Comparison of ENCODE assay signal across 8 mouse cellular contexts in the genomic region with DNA sequence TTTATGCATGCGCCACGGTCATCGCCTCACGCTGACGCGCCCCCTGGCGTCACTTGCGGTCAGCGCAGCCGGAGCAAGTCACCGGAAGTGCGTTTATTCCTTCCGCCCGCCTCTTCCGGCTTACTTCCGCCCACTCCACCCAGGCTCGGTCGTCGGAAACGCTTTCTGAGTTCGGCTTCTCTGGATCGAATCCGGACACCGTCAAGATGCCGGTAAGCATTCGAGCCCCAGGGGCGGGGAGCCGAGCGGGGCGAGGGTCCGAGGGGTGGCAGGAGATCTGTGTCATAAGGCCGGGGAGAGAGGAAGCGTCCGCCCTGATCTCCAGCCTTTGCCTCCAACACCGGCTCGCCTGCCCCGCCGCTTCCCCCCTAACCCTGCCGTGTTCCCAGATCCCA. TPM values are rescaled to one million over a fixed set of nuclear protein-coding genes. Genes with fewer than 3 reads are reported as not detected.
A peak's percentile ranks its signal among the peaks of the same experiment; 100 is the strongest.
DNase-seq lines count a peak whose midpoint lies in the region; ATAC-seq and TF ChIP-seq lines count a peak whose summit lies in the region.

A gene (plus strand): TSS at position 93 of the 395 bp plus-strand sequence.

- H3K27ac ChIP-seq in heart, embryonic 11.5 days (ENCODE audit: low read depth, low read length) = peak within 1 kb of the TSS; percentile 50; the same call in 1 of the 2 replicates
- H3K27ac ChIP-seq in kidney, embryonic 16.5 days (ENCODE audit: low read length) = peak within 1 kb of the TSS; percentile 61
- H3K27ac ChIP-seq in liver, adult 2 months (replicated peaks; ENCODE audit: insufficient read depth, low read depth, low read length) = peak within 1 kb of the TSS; percentile 66

- peaks cover 2% of the 10 kb centered on the region for H3K36me3 ChIP-seq in C2C12 (ENCODE audit: control insufficient read depth, insufficient read depth)
- peaks cover 30% of the 10 kb centered on the region for H3K36me3 ChIP-seq in erythroblast, embryonic 14.5 days (ENCODE audit: control insufficient read depth)
- peaks cover 5% of the 10 kb centered on the region; the same call in 1 of the 2 replicates for H3K36me3 ChIP-seq in heart, embryonic 11.5 days (ENCODE audit: control insufficient read depth, insufficient read depth, low read length)
- peaks cover 4% of the 10 kb centered on the region for H3K36me3 ChIP-seq in kidney, embryonic 16.5 days (ENCODE audit: insufficient read depth, low read length)
- H3K36me3 ChIP-seq in liver, adult 2 months (ENCODE audit: control insufficient read depth, insufficient read depth, low read length) = no peaks in the 10 kb centered on the region
- H3K36me3 ChIP-seq in myocyte (ENCODE audit: control insufficient read depth, insufficient read depth) = no peaks in the 10 kb centered on the region
- no peaks in the 10 kb centered on the region for H3K36me3 ChIP-seq in splenic B cell, adult 2 months (ENCODE audit: control insufficient read depth, insufficient read depth, low read length, poor library complexity, severe bottlenecking)

- no peaks in the 10 kb centered on the region for H3K27me3 ChIP-seq in C2C12 (ENCODE audit: control insufficient read depth, insufficient read depth, insufficient read length)
- no peaks in the 10 kb centered on the region for H3K27me3 ChIP-seq in erythroblast, embryonic 14.5 days (ENCODE audit: control insufficient read depth)
- H3K27me3 ChIP-seq in heart, embryonic 11.5 days (ENCODE audit: control insufficient read depth, insufficient read depth, low read length) = no peaks in the 10 kb centered on the region
- H3K27me3 ChIP-seq in kidney, embryonic 16.5 days (ENCODE audit: insufficient read depth, low read length) = no peaks in the 10 kb centered on the region
- no peaks in the 10 kb centered on the region for H3K27me3 ChIP-seq in liver, adult 2 months (ENCODE audit: control insufficient read depth, insufficient read depth, low read length)
- no peaks in the 10 kb centered on the region for H3K27me3 ChIP-seq in myocyte (ENCODE audit: control insufficient read depth, insufficient read depth, insufficient read length)
- H3K27me3 ChIP-seq in splenic B cell, adult 2 months (ENCODE audit: control insufficient read depth, insufficient read depth, low read length, poor library complexity, severe bottlenecking) = no peaks in the 10 kb centered on the region

- H3K9ac ChIP-seq in heart, embryonic 11.5 days (ENCODE audit: low read depth, low read length) = peak within 1 kb of the TSS; percentile 87
- H3K9ac ChIP-seq in kidney, embryonic 16.5 days (replicated peaks; ENCODE audit: low read length) = peak within 1 kb of the TSS; percentile 90
- peak within 1 kb of the TSS; percentile 87 for H3K9ac ChIP-seq in liver, adult 2 months (ENCODE audit: low read depth, low read length)

- no peaks in the 10 kb centered on the region for H3K9me3 ChIP-seq in erythroblast, embryonic 14.5 days (ENCODE audit: control insufficient read depth, low read length)
- no peaks in the 10 kb centered on the region for H3K9me3 ChIP-seq in heart, embryonic 11.5 days (replicated peaks; ENCODE audit: control insufficient read depth, low read length)
- H3K9me3 ChIP-seq in kidney, embryonic 16.5 days (ENCODE audit: low read length) = no peaks in the 10 kb centered on the region

- WGBS in heart, embryonic 11.5 days (ENCODE audit: insufficient replicate concordance) = under 1% methylated on average over 39 of the region's 39 CpGs
- under 1% methylated on average over 39 of the region's 39 CpGs for WGBS in kidney, embryonic 16.5 days
- under 1% methylated on average over 39 of the region's 39 CpGs for WGBS in liver, adult 2 months

- H3ac ChIP-seq in C2C12 (ENCODE audit: control insufficient read depth, insufficient read length, low read depth) (peak within 1 kb of the TSS; percentile 81), myocyte (ENCODE audit: control insufficient read depth, insufficient read length) (peak within 1 kb of the TSS; percentile 22)

- H3K79me2 ChIP-seq in C2C12 (ENCODE audit: control insufficient read depth, insufficient read depth) (peaks cover 30% of the 10 kb centered on the region), myocyte (ENCODE audit: control insufficient read depth, insufficient read depth) (peaks cover 18% of the 10 kb centered on the region)
- peaks cover 11% of the 10 kb centered on the region; the same call in 1 of the 2 replicates for H3K79me2 ChIP-seq in liver, adult 2 months (ENCODE audit: control insufficient read depth, insufficient read depth, low read length)

- H3K4me3 ChIP-seq in C2C12 (ENCODE audit: insufficient read depth, poor library complexity, severe bottlenecking) (peak within 1 kb of the TSS; percentile 66), myocyte (peak within 1 kb of the TSS; percentile 68)
- H3K4me3 ChIP-seq in erythroblast, embryonic 14.5 days (replicated peaks) = peak within 1 kb of the TSS; percentile 95
- H3K4me3 ChIP-seq in heart, embryonic 11.5 days (ENCODE audit: low read depth, low read length) = peak within 1 kb of the TSS; percentile 70
- H3K4me3 ChIP-seq in kidney, embryonic 16.5 days (ENCODE audit: low read length) = peak within 1 kb of the TSS; percentile 95
- H3K4me3 ChIP-seq in liver, adult 2 months (ENCODE audit: insufficient read depth, low read depth, low read length) = peak within 1 kb of the TSS; percentile 89

- peak; percentile 20; the same call in 1 of the 2 replicates for TF ChIP-seq POLR2A in brain, embryonic 14.5 days (IDR thresholded peaks at IDR 0.05; ENCODE audit: borderline replicate concordance, extremely low read depth, insufficient read depth, insufficient read length, poor library complexity, severe bottlenecking)
- peak; percentile 63 for TF ChIP-seq POLR2A in liver, adult 2 months (IDR thresholded peaks at IDR 0.05; ENCODE audit: extremely low read depth, insufficient read depth, low read length)
- peak; percentile 65 for TF ChIP-seq POLR2A in myocyte (IDR thresholded peaks at IDR 0.05; ENCODE audit: insufficient read length, low read depth)

- H3K4me2 ChIP-seq in heart, embryonic 11.5 days = peak within 1 kb of the TSS; percentile 74
- H3K4me2 ChIP-seq in kidney, embryonic 16.5 days (replicated peaks; ENCODE audit: low read depth, low read length) = peak within 1 kb of the TSS; percentile 91
- peak within 1 kb of the TSS; percentile 94 for H3K4me2 ChIP-seq in myocyte (ENCODE audit: low read depth)

- peak; percentile 96 for TF ChIP-seq CTCF in C2C12 (IDR thresholded peaks at IDR 0.05; ENCODE audit: control insufficient read depth, insufficient read depth, insufficient read length)
- TF ChIP-seq CTCF in brain, embryonic 14.5 days (IDR thresholded peaks at IDR 0.05; ENCODE audit: borderline replicate concordance, extremely low read depth, insufficient read depth, insufficient read length) = peak; percentile 90
- peak; percentile 95 for TF ChIP-seq CTCF in liver, adult 2 months (IDR thresholded peaks at IDR 0.05; ENCODE audit: low read depth, low read length)

- peaks cover 24% of the 10 kb centered on the region for H3K4me1 ChIP-seq in erythroblast, embryonic 14.5 days (ENCODE audit: control insufficient read depth)
- H3K4me1 ChIP-seq in heart, embryonic 11.5 days (ENCODE audit: control insufficient read depth, insufficient read depth, low read length) = peaks cover 8% of the 10 kb centered on the region
- peaks cover 7% of the 10 kb centered on the region for H3K4me1 ChIP-seq in kidney, embryonic 16.5 days (ENCODE audit: insufficient read depth, low read length)
- peaks cover 5% of the 10 kb centered on the region; the same call in 1 of the 2 replicates for H3K4me1 ChIP-seq in liver, adult 2 months (ENCODE audit: control insufficient read depth, insufficient read depth, low read length)

- DNase-seq in brain, embryonic 14.5 days (ENCODE audit: low read depth) = peak; percentile 96
- peak; percentile 75 for DNase-seq in liver, adult 2 months (ENCODE audit: extremely low read depth, low read depth, low spot score)
- DNase-seq in splenic B cell, adult 2 months (ENCODE audit: low read depth, low spot score) = peak; percentile 97

- H3K79me3 ChIP-seq in C2C12 (ENCODE audit: low read depth) = peaks cover 15% of the 10 kb centered on the region

- peak; percentile 84; the same call in 1 of the 2 replicates for ATAC-seq in heart, embryonic 11.5 days (replicated peaks; ENCODE audit: insufficient number of reproducible peaks, low FRiP score, low TSS enrichment)
- peak; percentile 79 for ATAC-seq in kidney, embryonic 16.5 days (ENCODE audit: low FRiP score, low TSS enrichment)

TF ChIP-seq in C2C12, 6 proteins besides CTCF, POLR2A, EP300 and RAD21:
- TF ChIP-seq MYOD1 (IDR thresholded peaks at IDR 0.05; ENCODE audit: control insufficient read depth, insufficient read length, low read depth) (no peak), MAX (IDR thresholded peaks at IDR 0.05) (peak; percentile 96), FOSL1 (IDR thresholded peaks at IDR 0.05; ENCODE audit: insufficient read depth, low read length, poor library complexity, severe bottlenecking) (no peak)

TF ChIP-seq in myocyte, 11 proteins besides CTCF, POLR2A, EP300 and RAD21:
- peak; percentile 69 for TF ChIP-seq POLR2AphosphoS2 (IDR thresholded peaks at IDR 0.05; ENCODE audit: insufficient read length, low read depth)
- TF ChIP-seq TCF12 (IDR thresholded peaks at IDR 0.05; ENCODE audit: insufficient read depth, poor library complexity, severe bottlenecking) = no peak
- peak; percentile 65 for TF ChIP-seq MAX (IDR thresholded peaks at IDR 0.05; ENCODE audit: low read depth)
- peak in 1 of 3 experiments; percentile 31 for TF ChIP-seq MYOG (IDR thresholded peaks at IDR 0.05; ENCODE audit: control insufficient read depth in 1 of 3, insufficient read depth in 1 of 3, insufficient read length in 2 of 3, low read depth in 2 of 3)

RNA-seq across cellular contexts. Expression of the gene that starts here (rescaled TPM):
- polyA plus RNA-seq in C2C12 (2012; fragmentation: generic; extraction: Trizol) (185 TPM), myocyte (2012; fragmentation: generic; extraction: Trizol) (217 TPM)
- 265 and 282 TPM in 2 replicates for polyA plus RNA-seq in brain, embryonic 14.5 days (2012; rRNA removed)
- 3.9 and 4.1 TPM in 2 replicates for polyA plus RNA-seq in erythroblast, embryonic 14.5 days (2012)
- 39.3 and 81.8 TPM in 2 replicates for polyA plus RNA-seq in heart, embryonic 11.5 days (2014; fragmentation: Nextera tagmentation; extraction: Ambion mirVana)
- 140 and 154 TPM in 2 replicates for polyA plus RNA-seq in kidney, embryonic 16.5 days (2015; fragmentation: Nextera tagmentation; extraction: Ambion mirVana)
- total RNA-seq in liver, adult 2 months (2014; rRNA removed) = 93.6 and 119 TPM in 2 replicates
- 93.9 and 121 TPM in 2 replicates for polyA plus RNA-seq in liver, adult 2 months (2012; rRNA removed)

Comparison
In these comparisons a context has a peak if more than half of its experiments do, and no peak if none do; other contexts are left out.
1. Peak in every context shown above with its lines: DNase-seq, ATAC-seq, H3K4me3 ChIP-seq and H3K27ac ChIP-seq.